Mouse (Mus musculus) thymus, adult 2 months (tissue): ENCODE measurements around the gene Rab1a.

ENCODE experiments used
- CTCF ChIP-seq: fragments of 200-500 bp; IDR thresholded peaks from 2 replicates; pipeline ENCODE4 v1.5.1; 2012; ENCODE audit warnings: mild to moderate bottlenecking, control low read depth, low read length, moderate library complexity, borderline replicate concordance; ENCODE audit not compliant: control insufficient read depth, poor library complexity, insufficient read depth; ENCODE audit errors: extremely low read depth
- POLR2A ChIP-seq: fragments of 200-500 bp; IDR thresholded peaks from 2 replicates; pipeline ENCODE4 v1.6.1; 2012; ENCODE audit warnings: mild to moderate bottlenecking, low read length, control low read depth, moderate library complexity; ENCODE audit not compliant: control insufficient read depth, poor library complexity, insufficient read depth; ENCODE audit errors: extremely low read depth

- TF ChIP-seq CTCF (no peak), POLR2A (no peak)
These were observed 10.6 kb downstream of the Rab1a start for GRCm38 (mm10) chr11:20211838-20212237.
